Mouse (Mus musculus) bone marrow macrophage, adult 2 months (primary cell): ENCODE measurements around the gene Slc9a1.

Experiments
- CTCF ChIP-seq: IDR thresholded peaks from 2 replicates; pipeline ENCODE4 v1.5.1; 2012; ENCODE audit warnings: low read depth, mild to moderate bottlenecking, low read length, moderate library complexity
- POLR2A ChIP-seq: IDR thresholded peaks from 2 replicates; pipeline ENCODE4 v1.6.1; 2012; ENCODE audit warnings: mild to moderate bottlenecking, low read depth, low read length, borderline replicate concordance

DNA sequence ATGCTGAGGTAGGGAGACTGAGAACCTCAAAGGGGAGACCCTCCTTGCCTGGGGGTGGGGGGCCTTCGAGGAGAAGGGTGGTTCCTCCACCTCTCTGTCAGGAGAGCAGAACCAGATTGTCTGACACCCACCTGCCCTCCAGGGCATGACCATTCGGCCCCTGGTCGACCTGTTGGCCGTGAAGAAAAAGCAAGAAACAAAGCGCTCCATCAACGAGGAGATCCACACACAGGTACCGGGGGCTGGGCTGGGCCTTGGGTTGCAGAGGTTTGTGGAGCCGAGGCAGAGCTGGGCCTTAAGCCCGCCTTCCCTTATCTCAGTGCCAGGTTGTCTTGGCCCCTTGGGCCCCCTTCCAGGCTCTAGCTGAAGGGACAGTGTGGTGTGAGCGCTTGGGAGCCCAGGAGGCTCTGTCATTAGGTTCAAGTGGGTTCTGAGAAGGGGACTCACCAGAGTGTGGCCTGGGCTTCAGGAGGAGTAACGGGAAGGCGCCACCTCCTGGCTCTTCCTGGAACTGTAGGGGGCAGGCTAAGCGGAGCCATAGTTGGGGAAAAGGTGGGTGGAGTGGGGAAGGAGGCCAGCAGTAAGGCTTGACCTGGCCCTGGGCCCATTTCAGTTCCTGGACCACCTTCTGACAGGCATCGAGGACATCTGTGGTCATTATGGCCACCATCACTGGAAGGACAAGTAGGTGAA, 50.0 kb downstream of the Slc9a1 start:
- TF ChIP-seq CTCF (peak; percentile 53; the same call in 1 of the 2 replicates), POLR2A (no peak)
